Mouse (Mus musculus) neural tube, embryonic 12.5 days (tissue): ENCODE data around the gene Sftpa1. TPM values are rescaled to one million over a fixed set of nuclear protein-coding genes. Genes with fewer than 3 reads are reported as not detected.

Experiments
- ATAC-seq: fragments of 200-750 bp; cut with Nextera tagmentation; 2 replicates; pipeline ENCODE4 v1.8.0; 2017; ENCODE audit warnings: low read depth, mild to moderate bottlenecking, moderate TSS enrichment, moderate library complexity; ENCODE audit not compliant: low FRiP score
- H3K27ac ChIP-seq: fragments of 300-500 bp; sonication (generic); 2 replicates; pipeline ENCODE4 v1.5.1; 2016
- H3K27me3 ChIP-seq: fragments of 300-500 bp; sonication (generic); replicated peaks from 2 replicates; pipeline ENCODE4 v1.6.1; 2016; ENCODE audit warnings: mild to moderate bottlenecking
- H3K36me3 ChIP-seq: fragments of 300-500 bp; sonication (generic); 2 replicates; pipeline ENCODE4 v1.6.1; 2016; ENCODE audit warnings: mild to moderate bottlenecking
- H3K4me1 ChIP-seq: fragments of 300-500 bp; sonication (generic); 2 replicates; pipeline ENCODE4 v1.6.1; 2016
- H3K4me2 ChIP-seq: fragments of 300-500 bp; sonication (generic); replicated peaks from 2 replicates; pipeline ENCODE4 v1.6.1; 2016; ENCODE audit warnings: mild to moderate bottlenecking
- H3K4me3 ChIP-seq: fragments of 300-500 bp; sonication (generic); 2 replicates; pipeline ENCODE4 v1.5.1; 2016
- H3K9ac ChIP-seq: fragments of 300-500 bp; sonication (generic); 2 replicates; pipeline ENCODE4 v1.6.1; 2016; ENCODE audit warnings: mild to moderate bottlenecking
- H3K9me3 ChIP-seq: fragments of 300-500 bp; sonication (generic); 2 replicates; pipeline ENCODE4 v1.6.1; 2016; ENCODE audit warnings: mild to moderate bottlenecking
- WGBS: fragments of 180-500 bp; shearing (Covaris S2); methylation state at CpG from one replicate; pipeline ENCODE4 v1.1.7; 2016; 5-methylcytosine and 5-hydroxymethylcytosine counted together
- polyA plus RNA-seq: library from polyadenylated mRNA; unstranded; fragments of >200 nt; fragmentation: Nextera tagmentation; extraction: Ambion mirVana; gene quantifications from 2 replicates; pipeline ENCODE4 v1.2.1, GENCODE M21; 2016

The Sftpa1 gene
- polyA plus RNA-seq, 1 experiment from 2014 or later = not detected

DNA sequence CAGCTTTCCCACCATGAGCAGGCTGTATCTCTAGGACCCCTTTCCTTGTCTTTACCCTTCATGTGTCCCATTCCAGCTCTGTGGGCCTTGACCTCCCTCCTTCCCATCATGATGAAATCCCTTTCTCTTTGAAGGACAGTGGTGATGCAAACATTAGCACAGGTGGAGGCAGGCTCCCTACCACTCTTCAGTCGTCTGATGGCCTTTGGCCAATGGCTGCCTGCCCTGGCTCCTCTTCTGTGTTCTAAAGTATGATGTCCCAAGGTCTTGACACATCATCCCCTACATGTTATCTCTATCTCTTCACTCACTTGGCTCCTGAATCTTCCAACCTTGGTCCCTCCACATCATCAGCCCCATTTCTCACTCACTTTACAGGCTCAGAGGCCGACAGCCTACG is 15.3 kb upstream of the Sftpa1 start:
- no peak overlapping the region for H3K9ac ChIP-seq
- 85% methylated on average over 3 of the region's 3 CpGs for WGBS
- H3K4me1 ChIP-seq = no peaks in the 10 kb centered on the region
- H3K4me2 ChIP-seq = no peak overlapping the region
- H3K4me3 ChIP-seq = no peak overlapping the region
- H3K27ac ChIP-seq = no peak overlapping the region
- no peaks in the 10 kb centered on the region for H3K36me3 ChIP-seq
- no peaks in the 10 kb centered on the region for H3K27me3 ChIP-seq
- ATAC-seq = no peak
- no peaks in the 10 kb centered on the region for H3K9me3 ChIP-seq

DNA sequence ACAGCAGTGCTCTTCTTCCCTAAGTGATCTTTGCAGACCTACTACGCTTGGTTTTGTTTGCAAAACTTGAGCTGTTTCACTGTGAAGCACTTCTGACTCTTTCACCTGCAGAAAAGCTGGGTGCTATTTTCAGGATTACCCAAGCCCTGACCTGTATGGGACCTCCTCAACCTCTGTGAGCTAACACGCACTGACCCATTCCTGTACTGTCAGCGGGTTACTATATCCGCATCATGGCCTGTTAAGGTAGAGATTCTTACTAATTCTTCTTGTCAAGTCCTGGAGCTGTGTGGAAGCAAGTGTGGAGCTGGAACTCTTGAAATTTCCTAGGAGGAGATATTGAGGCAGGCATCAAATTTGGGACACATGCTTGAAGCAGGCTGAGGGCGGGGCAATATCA is 6.9 kb upstream of the Sftpa1 start:
- H3K4me2 ChIP-seq = no peak overlapping the region
- H3K4me1 ChIP-seq = no peaks in the 10 kb centered on the region
- H3K4me3 ChIP-seq = no peak overlapping the region
- H3K36me3 ChIP-seq = no peaks in the 10 kb centered on the region
- no peaks in the 10 kb centered on the region for H3K9me3 ChIP-seq
- H3K27ac ChIP-seq = no peak overlapping the region
- ATAC-seq = no peak
- H3K27me3 ChIP-seq = no peaks in the 10 kb centered on the region
- 88% methylated on average over 5 of the region's 5 CpGs for WGBS
- H3K9ac ChIP-seq = no peak overlapping the region

GRCm38 (mm10) chr14:41127997-41128396 is 3.6 kb upstream of the Sftpa1 start:
- Histone ChIP-seq H3K9ac (no peak overlapping the region), H3K27ac (no peak overlapping the region), H3K36me3 (no peaks in the 10 kb centered on the region), H3K27me3 (no peaks in the 10 kb centered on the region), H3K4me2 (no peak overlapping the region), H3K4me1 (no peaks in the 10 kb centered on the region), H3K9me3 (no peaks in the 10 kb centered on the region), H3K4me3 (no peak overlapping the region)
- WGBS = 29% methylated on average over 4 of the region's 4 CpGs
- ATAC-seq = no peak

GRCm38 (mm10) chr14:41137006-41137405 is 5.4 kb downstream of the Sftpa1 start:
- Histone ChIP-seq H3K4me2 (no peak overlapping the region), H3K4me1 (no peaks in the 10 kb centered on the region), H3K27me3 (no peaks in the 10 kb centered on the region), H3K9me3 (no peaks in the 10 kb centered on the region), H3K4me3 (no peak overlapping the region), H3K36me3 (no peaks in the 10 kb centered on the region), H3K27ac (no peak overlapping the region), H3K9ac (no peak overlapping the region)
- no peak for ATAC-seq

DNA sequence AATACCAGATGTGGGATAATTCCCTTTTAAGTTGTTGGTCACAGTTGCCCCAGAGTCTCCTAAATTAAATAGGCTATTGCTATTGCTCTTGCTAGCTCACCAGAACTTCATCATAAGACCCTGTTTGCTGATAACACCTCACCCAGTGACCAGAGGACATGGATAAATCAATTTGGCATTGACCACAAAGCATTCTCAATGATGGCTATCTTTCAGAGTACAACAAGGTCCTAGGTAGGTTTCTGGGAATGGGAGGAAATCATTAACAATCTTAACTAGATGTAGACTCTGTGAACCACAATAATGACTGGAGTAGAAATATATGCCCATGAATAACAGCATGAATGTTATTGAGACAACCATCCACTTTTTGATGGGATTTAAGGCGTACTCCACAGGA is 9.1 kb downstream of the Sftpa1 start:
- H3K4me2 ChIP-seq = no peak overlapping the region
- H3K4me3 ChIP-seq = no peak overlapping the region
- ATAC-seq = no peak
- H3K36me3 ChIP-seq = no peaks in the 10 kb centered on the region
- no peak overlapping the region for H3K27ac ChIP-seq
- WGBS = 85% methylated on average over 1 of the region's 1 CpGs
- H3K9ac ChIP-seq = no peak overlapping the region
- H3K27me3 ChIP-seq = no peaks in the 10 kb centered on the region
- H3K4me1 ChIP-seq = no peaks in the 10 kb centered on the region
- no peaks in the 10 kb centered on the region for H3K9me3 ChIP-seq

- Histone ChIP-seq H3K4me3 (no peak overlapping the region), H3K36me3 (no peaks in the 10 kb centered on the region), H3K9ac (no peak overlapping the region), H3K27me3 (no peaks in the 10 kb centered on the region), H3K9me3 (no peaks in the 10 kb centered on the region), H3K4me2 (no peak overlapping the region), H3K27ac (no peak overlapping the region), H3K4me1 (no peaks in the 10 kb centered on the region)
- WGBS = 69% methylated on average over 6 of the region's 6 CpGs
- no peak for ATAC-seq
Measured at GRCm38 (mm10) chr14:41146035-41146434, 14.5 kb downstream of the Sftpa1 start.

- WGBS = 85% methylated on average over 3 of the region's 3 CpGs
Measured at GRCm38 (mm10) chr14:41146922-41147321, 15.3 kb downstream of the Sftpa1 start.

GRCm38 (mm10) chr14:41147356-41147755 is 15.8 kb downstream of the Sftpa1 start:
- Histone ChIP-seq H3K9ac (no peak overlapping the region), H3K4me3 (no peak overlapping the region), H3K27ac (no peak overlapping the region), H3K36me3 (no peaks in the 10 kb centered on the region), H3K27me3 (no peaks in the 10 kb centered on the region), H3K4me1 (no peaks in the 10 kb centered on the region), H3K9me3 (no peaks in the 10 kb centered on the region), H3K4me2 (no peak overlapping the region)
- 84% methylated on average over 2 of the region's 2 CpGs for WGBS
- ATAC-seq = no peak

More at GRCm38 (mm10) chr14:41146922-41147321, 15.3 kb downstream of the Sftpa1 start:
- H3K27ac ChIP-seq = no peak overlapping the region
- no peak for ATAC-seq
- H3K9me3 ChIP-seq = no peaks in the 10 kb centered on the region
- H3K27me3 ChIP-seq = no peaks in the 10 kb centered on the region
- H3K9ac ChIP-seq = no peak overlapping the region
- H3K4me2 ChIP-seq = no peak overlapping the region
- H3K4me1 ChIP-seq = no peaks in the 10 kb centered on the region
- no peaks in the 10 kb centered on the region for H3K36me3 ChIP-seq
- no peak overlapping the region for H3K4me3 ChIP-seq

GRCm38 (mm10) chr14:41151220-41151898 is 19.8 kb downstream of the Sftpa1 start, which contains the start of gene Mbl1:
Gene Mbl1, plus strand, starts transcription at chr14:41151458.
- Histone ChIP-seq H3K4me2 (no peak within 1 kb of the TSS), H3K9ac (no peak within 1 kb of the TSS), H3K27ac (no peak within 1 kb of the TSS), H3K4me3 (no peak within 1 kb of the TSS), H3K4me1 (no peaks in the 10 kb centered on the region), H3K9me3 (no peaks in the 10 kb centered on the region), H3K27me3 (no peaks in the 10 kb centered on the region), H3K36me3 (no peaks in the 10 kb centered on the region)
- 94% methylated on average over 7 of the region's 7 CpGs for WGBS
- ATAC-seq = no peak

- no peak for ATAC-seq
- H3K4me2 ChIP-seq = no peak overlapping the region
- no peaks in the 10 kb centered on the region for H3K36me3 ChIP-seq
- 87% methylated on average over 4 of the region's 4 CpGs for WGBS
- H3K9me3 ChIP-seq = no peaks in the 10 kb centered on the region
- no peak overlapping the region for H3K27ac ChIP-seq
- H3K27me3 ChIP-seq = no peaks in the 10 kb centered on the region
- no peak overlapping the region for H3K9ac ChIP-seq
- H3K4me3 ChIP-seq = no peak overlapping the region
- no peaks in the 10 kb centered on the region for H3K4me1 ChIP-seq
Measured at GRCm38 (mm10) chr14:41160076-41160475, 28.5 kb downstream of the Sftpa1 start.

GRCm38 (mm10) chr14:41160743-41161142 is 29.2 kb downstream of the Sftpa1 start:
- no peaks in the 10 kb centered on the region for H3K4me1 ChIP-seq
- H3K27me3 ChIP-seq = no peaks in the 10 kb centered on the region
- no peak overlapping the region for H3K27ac ChIP-seq
- no peak overlapping the region for H3K4me3 ChIP-seq
- no peak overlapping the region for H3K4me2 ChIP-seq
- WGBS = 50% methylated on average over 1 of the region's 1 CpGs
- no peaks in the 10 kb centered on the region for H3K9me3 ChIP-seq
- H3K9ac ChIP-seq = no peak overlapping the region
- no peak for ATAC-seq
- no peaks in the 10 kb centered on the region for H3K36me3 ChIP-seq

GRCm38 (mm10) chr14:41162663-41163062 is 31.1 kb downstream of the Sftpa1 start:
- no peaks in the 10 kb centered on the region for H3K27me3 ChIP-seq
- H3K36me3 ChIP-seq = no peaks in the 10 kb centered on the region
- no peak for ATAC-seq
- H3K4me1 ChIP-seq = no peaks in the 10 kb centered on the region
- WGBS = 34% methylated on average over 2 of the region's 2 CpGs
- no peak overlapping the region for H3K4me3 ChIP-seq
- H3K9ac ChIP-seq = no peak overlapping the region
- H3K4me2 ChIP-seq = no peak overlapping the region
- no peak overlapping the region for H3K27ac ChIP-seq
- no peaks in the 10 kb centered on the region for H3K9me3 ChIP-seq

DNA sequence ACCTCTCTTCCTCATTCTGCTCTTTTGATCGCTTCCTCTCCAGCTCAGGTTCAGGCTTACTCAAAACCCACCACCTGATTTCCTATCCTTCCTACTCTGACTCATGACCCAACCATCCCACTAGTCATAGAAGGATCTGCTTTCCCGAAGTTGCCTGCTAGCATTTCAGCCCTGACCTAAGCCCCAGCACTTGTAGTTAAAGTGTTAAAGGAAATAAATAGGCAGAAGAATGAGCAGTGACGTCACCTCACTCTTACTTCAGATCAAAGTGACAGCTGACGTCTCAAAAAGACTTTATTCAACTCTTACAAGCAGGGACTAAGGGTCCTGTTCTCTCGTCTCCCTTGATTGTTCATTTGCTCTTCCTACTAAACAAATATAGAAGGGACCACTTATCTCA is 35.7 kb downstream of the Sftpa1 start:
- ATAC-seq = no peak
- H3K9me3 ChIP-seq = no peaks in the 10 kb centered on the region
- H3K9ac ChIP-seq = no peak overlapping the region
- 74% methylated on average over 5 of the region's 5 CpGs for WGBS
- no peaks in the 10 kb centered on the region for H3K36me3 ChIP-seq
- no peak overlapping the region for H3K4me2 ChIP-seq
- no peaks in the 10 kb centered on the region for H3K27me3 ChIP-seq
- no peak overlapping the region for H3K4me3 ChIP-seq
- H3K27ac ChIP-seq = no peak overlapping the region
- no peaks in the 10 kb centered on the region for H3K4me1 ChIP-seq
